Mouse (Mus musculus) 3T3-L1 (cell line): ENCODE results near the gene Pbx1.

ENCODE experiments used
- DNase-seq: peaks from one replicate; pipeline ENCODE4 v3.0.0-alpha.2; 2015; ENCODE audit warnings: low read depth, low spot score

The Pbx1 gene

GRCm38 (mm10) chr1:168268751-168269623, 163.1 kb downstream of the Pbx1 start:
- no peak for DNase-seq

GRCm38 (mm10) chr1:168268224-168268623, 163.8 kb downstream of the Pbx1 start:
- no peak for DNase-seq

GRCm38 (mm10) chr1:168265594-168266390, 166.3 kb downstream of the Pbx1 start:
- no peak for DNase-seq

- no peak for DNase-seq
These were observed 167.0 kb downstream of the Pbx1 start for GRCm38 (mm10) chr1:168265090-168265489.

- DNase-seq, result peak; percentile 83
These were observed 171.7 kb downstream of the Pbx1 start for GRCm38 (mm10) chr1:168260391-168260790.

- DNase-seq, result no peak
These were observed 173.2 kb downstream of the Pbx1 start for GRCm38 (mm10) chr1:168258856-168259255.

GRCm38 (mm10) chr1:168255347-168255908, 176.6 kb downstream of the Pbx1 start:
- DNase-seq, result no peak

- peak; percentile 36 for DNase-seq
These were observed 184.9 kb downstream of the Pbx1 start for GRCm38 (mm10) chr1:168246968-168247724.

GRCm38 (mm10) chr1:168245539-168245938, 186.5 kb downstream of the Pbx1 start:
- peak; percentile 59 for DNase-seq

GRCm38 (mm10) chr1:168243759-168244158, 188.3 kb downstream of the Pbx1 start:
- DNase-seq, result no peak

- DNase-seq, result no peak
These were observed 189.0 kb downstream of the Pbx1 start for GRCm38 (mm10) chr1:168243068-168243467.

GRCm38 (mm10) chr1:168241316-168241715, 190.8 kb downstream of the Pbx1 start:
- DNase-seq, result no peak

- no peak for DNase-seq
These were observed 191.2 kb downstream of the Pbx1 start for GRCm38 (mm10) chr1:168240846-168241245.

GRCm38 (mm10) chr1:168240386-168240785, 191.7 kb downstream of the Pbx1 start:
- no peak for DNase-seq

- DNase-seq, result no peak
These were observed 196.0 kb downstream of the Pbx1 start for GRCm38 (mm10) chr1:168236101-168236500.

GRCm38 (mm10) chr1:168234355-168234754, 197.7 kb downstream of the Pbx1 start:
- DNase-seq, result no peak

- DNase-seq, result no peak
These were observed 198.9 kb downstream of the Pbx1 start for GRCm38 (mm10) chr1:168233182-168233581.

- no peak for DNase-seq
These were observed 200.3 kb downstream of the Pbx1 start for GRCm38 (mm10) chr1:168231548-168232429.

GRCm38 (mm10) chr1:168230858-168231257, 201.2 kb downstream of the Pbx1 start:
- peak; percentile 52 for DNase-seq

- DNase-seq, result peak; percentile 70
These were observed 201.9 kb downstream of the Pbx1 start for GRCm38 (mm10) chr1:168230134-168230533.
